Mouse (Mus musculus) c-Kit-positive CD71-negative TER-119-negative erythroid progenitor cells, embryonic 14.5 days (primary cell): Measurements from ENCODE around the gene Sumo3.
A peak's percentile ranks its signal among the peaks of the same experiment; 100 is the strongest.

Source experiments
- DNase-seq: peaks from one replicate; pipeline ENCODE4 v3.0.0-alpha.2; 2013; ENCODE audit warnings: low read depth

The Sumo3 gene

DNA sequence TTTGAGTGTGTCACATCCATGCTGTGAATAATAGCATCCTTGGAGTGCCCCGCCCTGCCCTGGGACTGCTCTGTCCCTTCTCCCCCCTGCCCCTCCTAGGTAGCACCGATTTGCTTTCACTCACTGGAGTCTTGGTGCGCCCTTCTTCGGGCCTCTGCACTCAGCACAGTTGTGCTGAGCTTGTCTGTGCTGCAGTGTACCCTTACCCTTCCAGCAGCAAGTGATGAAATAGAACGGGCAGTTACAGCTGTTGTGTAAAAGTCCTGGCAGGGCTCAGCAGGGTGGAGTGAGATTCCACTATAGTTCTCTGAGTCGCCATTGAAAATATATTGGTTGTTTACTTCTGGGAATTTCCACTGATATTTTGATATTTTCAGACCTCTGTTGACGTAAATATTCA lies 20.1 kb downstream of the Sumo3 start:
- no peak for DNase-seq

DNA sequence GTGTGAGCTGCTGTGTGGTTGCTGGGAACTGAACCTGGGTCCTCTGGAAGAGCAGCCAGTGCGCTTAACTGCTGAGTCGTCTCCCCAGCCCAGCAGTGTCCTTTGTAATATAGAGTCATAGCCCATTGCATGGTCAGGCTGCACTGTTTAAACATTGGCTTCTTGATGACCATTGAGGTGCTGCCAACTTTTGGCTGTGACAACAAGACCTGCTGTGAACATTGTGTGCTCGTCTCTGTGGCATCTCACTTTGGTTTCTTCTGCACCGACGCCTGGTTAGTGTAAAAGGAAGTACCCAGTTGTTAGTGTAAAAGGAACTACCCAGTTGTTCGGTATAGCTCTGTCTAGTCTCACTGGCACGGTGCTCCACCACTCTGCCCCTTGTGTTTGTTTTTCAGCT lies 20.7 kb downstream of the Sumo3 start:
- DNase-seq = no peak

DNA sequence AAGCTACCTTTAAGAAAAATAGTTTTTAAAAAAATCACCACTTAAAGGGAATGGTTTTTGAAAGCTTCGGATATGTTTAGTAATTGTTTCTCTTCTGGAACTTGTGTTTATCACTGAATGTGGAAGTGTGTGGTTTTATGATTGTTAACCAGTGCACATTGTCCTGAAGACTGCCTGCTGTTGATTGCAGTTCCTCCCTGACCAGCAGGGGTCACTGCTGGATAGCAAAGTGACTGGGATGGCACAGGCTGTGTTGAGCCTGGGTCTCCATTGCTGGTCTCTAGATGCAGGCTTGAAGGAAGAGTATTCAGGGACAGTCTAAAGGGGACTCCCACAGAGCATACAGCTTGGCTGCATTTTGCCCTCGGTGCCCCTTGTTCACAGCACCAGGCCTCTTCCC lies 21.6 kb downstream of the Sumo3 start:
- DNase-seq = peak; percentile 82

DNA sequence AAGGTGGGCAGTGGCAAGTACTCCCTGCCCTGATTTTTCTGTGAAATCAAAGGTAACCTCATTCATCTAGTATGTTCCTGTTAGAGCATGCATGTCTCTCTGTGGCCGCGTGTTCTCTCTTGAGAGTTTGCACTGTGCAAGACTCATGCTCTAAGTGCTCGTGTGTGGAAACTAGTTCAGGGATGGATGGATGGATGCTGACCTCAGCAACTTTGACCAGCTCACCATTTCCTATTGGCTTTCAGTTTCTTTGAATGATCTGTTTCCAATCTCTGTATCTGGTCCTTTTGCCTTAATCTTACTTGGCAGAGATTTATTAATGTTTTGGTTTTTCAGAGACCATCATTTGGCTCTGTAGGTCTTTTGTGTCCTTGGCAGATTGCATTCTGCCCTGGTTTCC lies 23.3 kb downstream of the Sumo3 start:
- no peak for DNase-seq

DNA sequence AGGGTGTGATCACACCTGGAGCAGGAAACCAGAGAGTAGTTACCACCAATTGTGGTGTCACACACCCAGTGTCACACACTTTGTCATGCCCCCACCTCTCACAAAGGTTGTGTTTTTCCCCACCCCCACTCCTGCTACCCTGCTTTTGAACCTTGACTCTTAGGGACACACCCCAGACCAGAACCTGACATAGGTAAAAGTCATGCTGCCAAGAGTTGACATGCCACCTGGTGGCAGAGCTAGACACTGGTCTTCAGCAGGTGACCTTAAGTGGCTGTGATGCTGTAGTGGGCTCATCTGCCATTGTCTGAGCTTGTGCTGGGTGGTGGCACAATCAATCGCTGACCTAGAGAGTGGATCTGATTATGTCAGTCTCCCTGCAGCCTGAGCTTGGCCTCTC lies 24.1 kb downstream of the Sumo3 start:
- no peak for DNase-seq

DNA sequence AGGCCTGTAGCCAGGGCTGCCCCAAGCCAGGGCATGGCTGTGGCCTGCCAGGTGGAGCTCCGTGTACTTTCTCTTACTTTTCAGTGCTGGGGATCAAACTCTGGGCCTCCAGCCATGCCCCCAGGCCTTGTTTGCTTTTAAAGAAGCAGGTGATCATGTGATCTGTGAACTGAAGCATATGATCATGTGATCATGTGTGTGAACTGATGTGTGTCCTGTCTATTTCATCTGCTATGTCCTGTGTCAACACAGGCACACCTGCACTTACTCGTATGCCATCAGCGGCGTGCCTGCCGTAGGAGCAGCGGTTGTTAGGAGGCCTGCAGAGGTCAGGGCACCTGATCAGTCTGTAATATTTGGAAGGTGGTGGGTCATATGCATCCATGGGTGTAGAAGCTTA lies 28.1 kb downstream of the Sumo3 start:
- no peak for DNase-seq

DNA sequence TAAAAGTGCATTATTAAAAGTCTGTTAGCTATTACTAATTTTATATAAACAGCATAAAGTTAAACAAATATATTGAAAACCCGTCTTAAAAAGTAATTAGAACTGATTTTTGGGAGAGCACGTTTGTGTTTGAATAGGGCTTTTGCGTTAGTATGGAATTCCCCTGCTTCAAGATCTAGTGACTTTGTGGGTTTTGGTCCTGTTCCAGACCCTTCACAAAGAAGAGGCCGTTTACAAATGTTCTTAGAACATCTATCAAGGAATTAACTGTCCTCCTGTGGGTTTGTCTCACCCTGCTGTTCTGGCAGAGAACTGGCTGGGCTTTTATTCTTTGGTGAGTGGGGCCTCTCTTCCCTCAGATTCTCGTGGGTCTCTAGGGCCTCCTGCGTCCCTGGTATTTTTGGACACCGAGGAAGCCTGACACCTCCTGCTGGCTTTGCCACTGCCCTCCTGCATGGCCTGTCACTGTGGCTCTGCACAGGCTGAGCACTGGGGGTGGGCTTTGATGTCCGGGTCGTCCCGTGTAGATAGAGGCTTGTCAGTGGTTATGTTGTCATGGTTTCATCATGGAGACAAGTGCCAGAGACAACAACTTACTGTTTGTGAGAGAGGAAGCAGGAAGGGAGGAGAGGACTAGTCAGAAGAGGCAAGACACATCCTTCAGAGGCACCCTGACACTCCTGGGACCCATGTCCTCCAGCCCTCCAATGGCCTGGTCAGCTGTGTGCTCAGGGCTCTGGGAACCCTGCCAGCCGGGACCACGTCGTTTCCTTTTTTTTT lies 28.7 kb downstream of the Sumo3 start:
- DNase-seq = no peak

DNA sequence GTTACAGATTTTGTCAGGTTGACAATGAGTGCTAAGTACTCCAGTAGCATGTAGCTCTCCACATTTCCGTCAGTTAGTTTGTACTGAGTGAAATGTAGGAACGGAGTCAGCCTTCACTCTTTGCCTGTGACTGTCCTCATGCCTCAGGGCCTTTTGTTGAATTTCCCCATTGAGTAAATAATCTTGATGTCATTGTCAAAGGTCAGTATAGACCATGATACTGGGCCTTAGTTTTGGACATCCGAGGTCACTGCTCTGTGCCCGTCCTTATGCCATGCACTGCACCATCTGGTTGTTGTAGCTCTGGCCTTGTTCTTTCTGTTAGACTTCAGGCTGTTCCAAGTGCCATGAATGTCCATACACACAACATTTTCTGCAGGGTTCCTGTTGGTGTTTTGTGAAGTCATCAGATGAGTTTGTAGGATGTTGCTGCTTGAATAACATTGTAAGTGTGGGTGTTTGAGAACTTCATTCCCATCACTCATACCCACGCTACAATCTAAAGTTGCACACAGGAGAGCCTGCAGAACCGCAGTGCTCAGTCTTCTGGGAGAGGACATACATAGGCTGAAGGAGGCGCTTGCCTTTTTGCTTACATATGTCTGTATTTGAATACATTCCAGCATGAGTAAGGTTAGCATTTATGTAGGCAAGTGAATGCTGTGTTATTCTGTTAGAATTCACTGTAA lies 30.5 kb downstream of the Sumo3 start:
- DNase-seq = no peak

DNA sequence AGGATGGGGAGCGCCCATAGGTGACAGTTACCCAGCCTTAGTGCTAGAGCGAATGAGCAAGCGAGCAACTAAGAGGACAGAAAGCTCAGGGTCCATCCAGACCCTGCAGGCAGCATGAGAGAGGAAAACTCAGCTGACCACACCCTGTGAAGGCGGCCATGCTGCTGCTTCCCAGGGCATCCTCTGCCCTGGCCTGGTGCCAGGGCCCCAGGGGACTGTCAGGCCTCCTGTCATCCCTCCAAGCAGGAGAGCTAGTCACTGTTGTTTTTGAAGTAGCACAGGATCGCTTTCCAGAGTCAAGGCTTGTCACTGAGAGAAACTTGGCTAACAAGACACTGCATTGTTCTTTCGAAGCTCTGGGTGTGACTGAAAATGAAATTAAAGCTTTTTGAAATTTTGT lies 33.1 kb downstream of the Sumo3 start:
- no peak for DNase-seq

DNA sequence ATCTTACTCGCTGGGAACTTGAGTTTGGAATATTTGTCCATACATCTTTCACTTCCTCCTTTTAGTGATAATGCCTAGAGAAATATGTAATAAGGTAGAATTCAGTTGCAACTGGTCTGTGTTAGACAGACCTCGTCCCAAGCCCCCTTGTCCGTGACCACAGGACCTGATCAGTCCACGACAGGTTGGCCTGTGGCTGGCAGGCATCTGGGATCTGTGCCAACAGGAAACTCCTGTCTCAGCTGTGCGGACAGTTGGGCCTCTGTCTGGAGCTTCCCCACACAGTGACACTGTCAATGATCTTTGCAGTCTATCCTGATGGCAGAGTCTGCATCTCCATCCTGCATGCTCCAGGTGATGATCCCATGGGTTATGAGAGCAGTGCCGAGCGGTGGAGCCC lies 37.3 kb downstream of the Sumo3 start:
- no peak for DNase-seq

DNA sequence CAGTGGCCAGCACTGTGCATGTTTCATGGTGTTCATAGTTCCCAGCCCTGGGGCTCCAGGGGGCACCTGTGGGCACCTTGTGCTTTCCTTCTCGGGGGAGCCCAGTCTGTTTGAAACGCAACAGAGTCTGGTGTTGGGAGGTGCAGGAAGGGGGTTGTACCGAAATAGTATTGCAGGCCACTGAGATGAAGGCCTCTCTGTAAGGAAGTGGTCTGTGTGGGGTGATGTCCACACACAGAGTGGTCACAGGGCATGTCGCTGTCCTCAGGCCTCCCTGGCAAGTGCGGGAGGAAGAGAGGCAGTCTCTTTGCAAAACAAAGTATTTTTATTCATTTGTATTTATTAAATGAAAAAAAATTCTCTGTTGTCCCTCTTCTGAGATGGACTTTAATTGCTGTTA lies 39.7 kb downstream of the Sumo3 start:
- DNase-seq = no peak

DNA sequence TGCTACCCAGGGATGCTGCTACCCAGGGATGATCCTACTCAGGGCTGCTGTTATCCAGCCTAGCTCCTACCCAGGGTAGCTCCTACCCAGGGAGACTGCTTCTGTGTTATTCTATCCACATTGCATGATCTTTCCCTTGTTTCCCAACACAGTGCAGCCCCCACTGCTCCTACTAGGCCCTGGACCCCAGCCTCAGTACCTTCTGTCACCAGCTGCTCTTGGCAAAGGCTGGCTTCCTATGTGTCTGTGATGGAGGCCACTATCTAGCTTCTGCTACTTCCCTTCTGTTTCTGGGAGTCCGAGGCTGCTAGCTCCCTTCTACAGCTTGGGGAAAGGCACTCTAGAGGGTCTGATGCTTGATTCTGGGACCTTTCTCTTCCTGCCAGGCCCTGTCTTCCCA lies 41.6 kb downstream of the Sumo3 start:
- no peak for DNase-seq

DNA sequence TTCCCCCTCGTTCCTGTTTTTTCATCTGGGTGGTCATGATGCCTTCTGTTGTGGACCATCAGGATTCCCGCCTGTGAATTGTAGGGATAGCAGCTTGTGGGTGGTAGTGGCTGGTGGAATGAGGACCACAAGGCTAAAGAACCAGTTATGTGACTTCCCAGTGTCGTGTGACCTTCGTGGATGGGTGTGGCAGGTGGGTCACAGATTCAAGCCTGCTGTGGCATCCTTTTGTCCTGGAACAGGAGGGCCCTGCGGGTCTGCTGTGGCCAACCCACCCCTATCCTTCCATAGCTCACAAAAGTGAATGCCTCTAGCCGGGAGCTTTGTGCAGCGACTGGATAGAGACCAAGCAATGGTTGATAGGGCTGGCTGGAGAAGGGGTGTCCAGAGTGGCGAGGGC lies 42.0 kb downstream of the Sumo3 start:
- DNase-seq = no peak

DNA sequence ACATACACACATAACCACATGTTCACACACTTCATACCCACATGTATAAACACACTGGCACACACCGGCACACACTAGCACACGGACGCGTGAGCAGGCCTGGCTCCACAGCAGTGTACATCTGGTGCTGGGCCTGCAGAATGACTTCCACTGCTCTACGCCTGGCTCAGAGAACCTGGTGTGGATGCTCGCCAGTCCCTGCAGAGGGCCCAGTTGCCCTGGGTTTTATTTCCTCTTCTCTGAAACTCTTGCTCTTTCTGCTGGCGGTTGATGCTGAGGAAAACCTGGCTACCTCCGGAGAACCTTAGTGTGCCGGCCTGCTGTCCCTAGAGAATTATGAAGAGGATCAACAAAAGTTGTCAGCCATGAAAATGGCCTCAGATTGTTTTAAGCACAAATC lies 46.1 kb downstream of the Sumo3 start:
- no peak for DNase-seq

DNA sequence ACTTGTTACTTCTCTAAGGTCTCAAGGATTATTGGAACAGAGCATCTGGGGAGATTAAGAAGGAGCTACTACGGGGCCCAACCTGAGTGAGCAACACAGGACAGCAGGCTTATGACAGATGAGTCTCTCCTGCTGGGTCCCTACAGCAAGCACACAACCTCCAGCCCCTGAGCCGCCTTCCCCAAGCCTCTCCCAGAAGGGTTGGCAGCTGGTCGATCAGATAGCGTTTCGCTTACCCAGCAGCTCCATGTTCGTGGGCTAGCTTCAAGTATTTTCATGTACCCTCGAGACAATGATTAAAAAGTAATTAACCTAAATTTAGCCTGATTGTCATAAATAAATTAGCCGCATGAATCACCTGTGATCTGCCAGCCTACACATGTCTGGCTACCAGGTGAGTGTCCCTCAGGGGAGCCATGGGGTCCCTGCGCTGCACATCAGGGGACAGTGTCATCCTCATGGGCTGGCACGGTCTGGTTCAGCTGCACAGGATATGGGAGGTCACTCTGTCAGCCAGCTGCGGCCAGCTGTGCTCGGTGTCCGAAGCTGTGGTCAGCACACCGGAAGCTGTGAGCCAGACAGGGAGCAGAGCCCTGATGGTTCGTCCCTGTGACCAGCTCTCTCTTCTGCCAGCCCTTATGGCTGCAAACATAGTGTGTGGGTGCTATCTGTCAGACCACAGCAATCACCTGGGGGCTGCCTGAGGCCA lies 52.5 kb downstream of the Sumo3 start:
- DNase-seq = no peak

DNA sequence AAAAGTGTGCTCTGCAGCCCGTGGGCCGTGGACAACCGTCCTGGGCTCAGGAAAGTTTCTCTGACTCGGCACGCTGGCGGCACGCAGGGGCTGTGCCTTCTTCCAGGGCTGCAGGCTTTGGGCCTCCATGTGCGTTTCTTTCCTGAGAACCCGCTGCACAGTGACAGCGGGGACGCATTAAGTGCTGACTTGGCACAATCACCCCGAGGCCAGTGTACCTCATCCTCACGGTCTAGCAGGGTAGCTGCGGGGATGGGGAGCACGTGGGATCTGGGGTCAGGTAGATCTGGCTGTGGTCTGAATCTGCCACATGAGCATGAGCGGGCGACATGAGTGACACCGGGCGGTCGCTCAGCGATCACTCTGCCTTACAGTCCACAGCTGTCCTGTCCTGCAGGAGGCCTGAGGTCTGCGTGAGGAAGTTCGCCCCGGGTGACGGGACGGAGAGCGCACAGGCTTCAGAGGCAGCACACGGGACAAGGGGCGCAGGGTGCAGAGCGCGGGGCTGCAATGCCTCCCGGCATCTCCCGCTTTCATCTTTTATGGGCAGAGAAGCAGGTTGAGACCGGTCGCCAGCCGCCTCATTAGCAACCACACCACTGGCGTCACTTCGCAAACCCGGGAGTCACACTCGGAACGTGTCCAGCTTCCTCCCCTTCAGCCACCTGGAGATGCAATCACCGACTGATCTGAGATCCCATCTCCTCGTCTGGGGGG lies 58.2 kb downstream of the Sumo3 start:
- no peak for DNase-seq

DNA sequence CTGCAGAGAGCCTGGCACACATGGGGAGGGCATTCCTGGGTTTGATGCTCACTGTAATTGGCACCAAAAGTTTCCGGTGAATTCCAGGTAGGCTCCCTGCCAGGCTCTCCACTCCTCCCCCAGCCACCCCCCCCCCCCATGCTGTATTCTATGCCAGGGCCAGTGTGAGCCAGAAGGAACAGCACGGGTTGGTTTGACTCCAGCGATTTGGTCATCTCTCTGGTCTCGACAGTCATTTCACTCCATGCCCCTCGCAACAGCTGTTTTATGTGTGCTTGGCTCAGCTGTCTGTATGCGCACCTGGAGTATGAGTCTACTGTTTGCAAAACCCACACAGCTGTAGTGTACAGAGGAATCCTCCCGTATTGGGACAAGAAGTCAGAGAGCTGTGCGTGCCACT lies 60.4 kb downstream of the Sumo3 start:
- DNase-seq = no peak

DNA sequence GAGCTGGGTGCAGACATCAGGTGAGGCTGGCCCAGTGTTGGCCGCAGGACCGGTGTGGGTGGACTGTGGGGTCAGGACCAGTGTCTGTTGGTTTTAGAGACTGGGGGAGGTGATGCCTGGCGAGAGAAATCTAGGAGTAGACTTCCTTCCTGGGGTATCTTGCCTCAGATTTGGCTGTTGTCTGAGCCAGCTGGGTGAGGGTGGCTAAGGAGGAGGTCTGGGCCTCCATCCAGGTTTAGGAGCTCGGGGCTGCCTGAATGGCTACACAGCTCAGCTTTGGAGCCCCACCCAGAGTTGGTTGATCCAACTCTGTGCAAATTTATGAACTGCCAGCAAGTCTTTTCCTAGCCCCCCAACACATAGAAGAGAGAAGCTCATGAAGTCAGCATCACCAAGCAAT lies 61.5 kb downstream of the Sumo3 start:
- DNase-seq = no peak
